30 mouse cellular contexts compared by ENCODE assay signal in genomic region chr10:53978647-53979046, GRCm38 (mm10).
DNase-seq lines count a peak whose midpoint lies in the region; ATAC-seq lines count a peak whose summit lies in the region.
"Had no signal": no experiment of that assay in that cellular context is flagged by ENCODE, and none has a peak within 500 bp of the region (broad histone marks: within the 10 kb centered on the region; RNA-seq: fewer than 3 reads in every experiment).

No protein-coding gene starts in this region.

- H3K9me3 ChIP-seq in hindbrain, embryonic 16.5 days (ENCODE audit: control insufficient read depth, low read length), result no peaks in the 10 kb centered on the region
- H3K9me3 ChIP-seq in hindbrain, embryonic 11.5 days (ENCODE audit: control insufficient read depth, low read length), result no peaks in the 10 kb centered on the region
- H3K9me3 ChIP-seq: hindbrain, embryonic 13.5 days; limb, embryonic 12.5 days; liver, embryonic 15.5 days; midbrain, embryonic 15.5 days; neural tube, embryonic 15.5 days had no signal

- intact Hi-C loops in left cerebral cortex, postnatal 36 days (cut with DNase I), result no loop called here

- WGBS in hindbrain, embryonic 16.5 days, result 71% methylated on average over 1 of the region's 1 CpGs
- 88% methylated on average over 1 of the region's 1 CpGs for WGBS in hindbrain, embryonic 11.5 days

- H3K4me3 ChIP-seq in hindbrain, embryonic 16.5 days (ENCODE audit: low read length), result no peak overlapping the region
- no peak overlapping the region for H3K4me3 ChIP-seq in hindbrain, embryonic 11.5 days (ENCODE audit: low read depth, low read length)
- H3K4me3 ChIP-seq: erythroblast, embryonic 14.5 days; gastrocnemius, adult 2 months; hindbrain, embryonic 13.5 days; limb, embryonic 12.5 days; liver, embryonic 15.5 days; midbrain, embryonic 15.5 days; neural tube, embryonic 15.5 days had no signal

- H3K4me2 ChIP-seq in hindbrain, embryonic 16.5 days (ENCODE audit: low read length), result no peak overlapping the region
- H3K4me2 ChIP-seq in hindbrain, embryonic 11.5 days (replicated peaks; ENCODE audit: low read depth, low read length), result no peak overlapping the region
- H3K4me2 ChIP-seq: heart, embryonic 11.5 days; hindbrain, embryonic 13.5 days; limb, embryonic 12.5 days; liver, embryonic 15.5 days; lung, embryonic 14.5 days; midbrain, embryonic 15.5 days; neural tube, embryonic 15.5 days had no signal

- peak; percentile 85 for ATAC-seq in frontal cortex, adult (ENCODE audit: low TSS enrichment)
- no peak for ATAC-seq in hindbrain, embryonic 16.5 days
- no peak for ATAC-seq in hindbrain, embryonic 11.5 days (ENCODE audit: low FRiP score)
- ATAC-seq: CD4-positive, CD25-positive, alpha-beta regulatory T cell, adult 4 months; midbrain, embryonic 15.5 days had no signal

- no peak for DNase-seq in frontal cortex, postnatal 10 days (ENCODE audit: low spot score in 2 of 2)
- DNase-seq in left cerebral cortex, adult 11 months (ENCODE audit: low spot score), result peak; percentile 11
- no peak for DNase-seq in left cerebral cortex, postnatal 36 days (ENCODE audit: low spot score in 2 of 2)
- DNase-seq in brain, embryonic 18.5 days (ENCODE audit: low read depth, low spot score), result peak; percentile 57
- no peak for DNase-seq in hindbrain, embryonic 11.5 days (ENCODE audit: low spot score)
- DNase-seq: adrenal gland, postnatal 14 days; cerebellum, adult 2 months; cerebellum, postnatal 14 days; gastrocnemius, adult 2 months; gastrocnemius, postnatal 36 days; heart, adult 18-20 months; heart, postnatal 36 days; kidney, adult 11 months; kidney, postnatal 14 days; lung, embryonic 14.5 days; lung, postnatal 14 days; retina, postnatal 1 day; spleen, adult 18-20 months; thymus, adult 18-20 months; thymus, postnatal 36 days had no signal

- H3K27me3 ChIP-seq in hindbrain, embryonic 16.5 days (replicated peaks; ENCODE audit: control insufficient read depth, insufficient read depth, low read length), result no peaks in the 10 kb centered on the region
- no peaks in the 10 kb centered on the region for H3K27me3 ChIP-seq in hindbrain, embryonic 11.5 days (ENCODE audit: control insufficient read depth, insufficient read depth, low read length)
- H3K27me3 ChIP-seq: hindbrain, embryonic 13.5 days; limb, embryonic 12.5 days; liver, embryonic 15.5 days; midbrain, embryonic 15.5 days; neural tube, embryonic 15.5 days had no signal

- no peak overlapping the region for H3K27ac ChIP-seq in hindbrain, embryonic 16.5 days (ENCODE audit: low read depth, low read length)
- H3K27ac ChIP-seq in hindbrain, embryonic 11.5 days (ENCODE audit: low read depth, low read length), result no peak overlapping the region
- H3K27ac ChIP-seq: gastrocnemius, adult 2 months; hindbrain, embryonic 13.5 days; limb, embryonic 12.5 days; liver, embryonic 15.5 days; midbrain, embryonic 15.5 days; neural tube, embryonic 15.5 days had no signal

- no peak overlapping the region for H3K9ac ChIP-seq in hindbrain, embryonic 16.5 days (ENCODE audit: low read depth, low read length)
- H3K9ac ChIP-seq in hindbrain, embryonic 11.5 days (ENCODE audit: low read depth, low read length), result no peak overlapping the region
- H3K9ac ChIP-seq: hindbrain, embryonic 13.5 days; limb, embryonic 12.5 days; liver, embryonic 15.5 days; lung, embryonic 14.5 days; midbrain, embryonic 15.5 days; neural tube, embryonic 15.5 days had no signal

- H3K4me1 ChIP-seq in hindbrain, embryonic 16.5 days (ENCODE audit: control insufficient read depth, insufficient read depth, low read depth, low read length), result no peaks in the 10 kb centered on the region
- H3K4me1 ChIP-seq in hindbrain, embryonic 11.5 days (replicated peaks; ENCODE audit: control insufficient read depth, insufficient read depth, low read length), result no peaks in the 10 kb centered on the region
- H3K4me1 ChIP-seq: hindbrain, embryonic 13.5 days; limb, embryonic 12.5 days; liver, embryonic 15.5 days; midbrain, embryonic 15.5 days; neural tube, embryonic 15.5 days had no signal

- H3K36me3 ChIP-seq in hindbrain, embryonic 16.5 days (ENCODE audit: control insufficient read depth, insufficient read depth, low read length), result no peaks in the 10 kb centered on the region
- H3K36me3 ChIP-seq in hindbrain, embryonic 11.5 days (ENCODE audit: control insufficient read depth, insufficient read depth, low read length), result no peaks in the 10 kb centered on the region
- H3K36me3 ChIP-seq: hindbrain, embryonic 13.5 days; limb, embryonic 12.5 days; midbrain, embryonic 15.5 days; neural tube, embryonic 15.5 days had no signal

Comparison
In these comparisons a context has a peak if more than half of its experiments do, and no peak if none do; other contexts are left out.
1. DNase-seq: peak in left cerebral cortex, adult 11 months (single experiment) and brain, embryonic 18.5 days (single experiment); none in frontal cortex, postnatal 10 days (0 of 2), left cerebral cortex, postnatal 36 days (0 of 2) and hindbrain, embryonic 11.5 days (single experiment).